Mouse (Mus musculus) hindbrain, embryonic 16.5 days (tissue): ENCODE results near the gene Elmod3. TPM values are rescaled to one million over a fixed set of nuclear protein-coding genes. Genes with fewer than 3 reads are reported as not detected.
A peak's percentile ranks its signal among the peaks of the same experiment; 100 is the strongest.

Experiments
- ATAC-seq: fragments of 200-750 bp; cut with Nextera tagmentation; 2 replicates; pipeline ENCODE4 v1.8.0; 2017; ENCODE audit warnings: moderate TSS enrichment, moderate library complexity
- H3K27ac ChIP-seq: fragments of 300-500 bp; sonication (generic); 2 replicates; pipeline ENCODE4 v1.5.1; 2014; ENCODE audit warnings: low read depth, mild to moderate bottlenecking, control low read depth, low read length, moderate library complexity
- H3K27me3 ChIP-seq: fragments of 300-500 bp; sonication (generic); replicated peaks from 2 replicates; pipeline ENCODE4 v1.6.1; 2014; ENCODE audit warnings: low read length; ENCODE audit not compliant: control insufficient read depth, insufficient read depth
- H3K36me3 ChIP-seq: fragments of 300-500 bp; sonication (generic); 2 replicates; pipeline ENCODE4 v1.6.1; 2014; ENCODE audit warnings: mild to moderate bottlenecking, low read length, moderate library complexity, mixed read lengths; ENCODE audit not compliant: control insufficient read depth, insufficient read depth
- H3K4me1 ChIP-seq: fragments of 300-500 bp; sonication (generic); 2 replicates; pipeline ENCODE4 v1.6.1; 2014; ENCODE audit warnings: low read depth, low read length; ENCODE audit not compliant: control insufficient read depth, insufficient read depth
- H3K4me2 ChIP-seq: fragments of 300-500 bp; sonication (generic); 2 replicates; pipeline ENCODE4 v1.6.1; 2014; ENCODE audit warnings: mild to moderate bottlenecking, low read length, control low read depth, moderate library complexity
- H3K4me3 ChIP-seq: fragments of 300-500 bp; sonication (generic); 2 replicates; pipeline ENCODE4 v1.5.1; 2014; ENCODE audit warnings: mild to moderate bottlenecking, low read length, control low read depth, moderate library complexity
- H3K9ac ChIP-seq: fragments of 300-500 bp; sonication (generic); 2 replicates; pipeline ENCODE4 v1.6.1; 2014; ENCODE audit warnings: low read depth, mild to moderate bottlenecking, control low read depth, low read length, moderate library complexity
- H3K9me3 ChIP-seq: fragments of 300-500 bp; sonication (generic); 2 replicates; pipeline ENCODE4 v1.6.1; 2014; ENCODE audit warnings: mild to moderate bottlenecking, low read length, moderate library complexity; ENCODE audit not compliant: control insufficient read depth
- WGBS: fragments of 180-500 bp; shearing (Covaris S2); extraction: QIAGEN DNeasy Blood & Tissue Kit; methylation state at CpG from one replicate; pipeline ENCODE4 v1.1.7; 2014; 5-methylcytosine and 5-hydroxymethylcytosine counted together
- polyA plus RNA-seq: library from polyadenylated mRNA; unstranded; fragments of >200 nt; fragmentation: Nextera tagmentation; extraction: Ambion mirVana; gene quantifications from 2 replicates; pipeline ENCODE4 v1.2.1, GENCODE M21; 2015

The Elmod3 gene
- polyA plus RNA-seq, 1 experiment from 2014 or later = 17.3 TPM

GRCm38 (mm10) chr6:72600771-72601170 is 2.6 kb upstream of the Elmod3 start:
- WGBS = 84% methylated on average over 12 of the region's 12 CpGs

GRCm38 (mm10) chr6:72600216-72600615 is 2.0 kb upstream of the Elmod3 start:
- Histone ChIP-seq H3K36me3 (no peaks in the 10 kb centered on the region; the same call in 1 of the 2 replicates), H3K4me1 (peaks cover 17% of the 10 kb centered on the region), H3K9me3 (no peaks in the 10 kb centered on the region), H3K27me3 (no peaks in the 10 kb centered on the region), H3K9ac (no peak overlapping the region), H3K4me2 (no peak overlapping the region), H3K27ac (no peak overlapping the region), H3K4me3 (no peak overlapping the region)
- ATAC-seq = no peak
- 76% methylated on average over 6 of the region's 6 CpGs for WGBS

More at GRCm38 (mm10) chr6:72600771-72601170, 2.6 kb upstream of the Elmod3 start:
- H3K9me3 ChIP-seq = no peaks in the 10 kb centered on the region
- no peak overlapping the region for H3K27ac ChIP-seq
- H3K36me3 ChIP-seq = peaks cover 4% of the 10 kb centered on the region
- H3K4me3 ChIP-seq = no peak overlapping the region
- peaks cover 17% of the 10 kb centered on the region for H3K4me1 ChIP-seq
- no peak overlapping the region for H3K4me2 ChIP-seq
- no peaks in the 10 kb centered on the region for H3K27me3 ChIP-seq
- no peak for ATAC-seq
- no peak overlapping the region for H3K9ac ChIP-seq

GRCm38 (mm10) chr6:72598791-72599557 is 761 bp upstream of the Elmod3 start:
- peak overlapping the region; percentile 87 for H3K4me2 ChIP-seq
- no peaks in the 10 kb centered on the region for H3K36me3 ChIP-seq
- H3K9me3 ChIP-seq = no peaks in the 10 kb centered on the region
- H3K4me1 ChIP-seq = peaks cover 17% of the 10 kb centered on the region
- H3K27me3 ChIP-seq = no peaks in the 10 kb centered on the region
- H3K9ac ChIP-seq = peak overlapping the region; percentile 69
- H3K27ac ChIP-seq = peak overlapping the region; percentile 69
- ATAC-seq = peak; percentile 34
- H3K4me3 ChIP-seq = peak overlapping the region; percentile 59
- 47% methylated on average over 12 of the region's 12 CpGs for WGBS

GRCm38 (mm10) chr6:72597083-72597874 is 934 bp downstream of the Elmod3 start:
- Histone ChIP-seq H3K27ac (peak overlapping the region; percentile 67; the same call in 1 of the 2 replicates), H3K36me3 (no peaks in the 10 kb centered on the region), H3K9ac (peak overlapping the region; percentile 69), H3K4me3 (peak overlapping the region; percentile 59), H3K9me3 (no peaks in the 10 kb centered on the region), H3K4me1 (peaks cover 17% of the 10 kb centered on the region), H3K27me3 (no peaks in the 10 kb centered on the region), H3K4me2 (peak overlapping the region; percentile 79)
- 43% methylated on average over 13 of the region's 13 CpGs for WGBS
- no peak for ATAC-seq

GRCm38 (mm10) chr6:72593914-72594313 is 4.3 kb downstream of the Elmod3 start:
- H3K36me3 ChIP-seq = no peaks in the 10 kb centered on the region
- no peak overlapping the region for H3K27ac ChIP-seq
- H3K9ac ChIP-seq = no peak overlapping the region
- peaks cover 14% of the 10 kb centered on the region for H3K4me1 ChIP-seq
- H3K9me3 ChIP-seq = no peaks in the 10 kb centered on the region
- ATAC-seq = no peak
- H3K4me2 ChIP-seq = no peak overlapping the region
- H3K27me3 ChIP-seq = no peaks in the 10 kb centered on the region
- H3K4me3 ChIP-seq = no peak overlapping the region
- WGBS = 70% methylated on average over 5 of the region's 5 CpGs

- WGBS = 78% methylated on average over 6 of the region's 6 CpGs
- H3K9me3 ChIP-seq = no peaks in the 10 kb centered on the region
- no peaks in the 10 kb centered on the region for H3K27me3 ChIP-seq
- H3K9ac ChIP-seq = no peak overlapping the region
- no peak overlapping the region for H3K4me2 ChIP-seq
- no peaks in the 10 kb centered on the region for H3K36me3 ChIP-seq
- no peak overlapping the region for H3K4me3 ChIP-seq
- peaks cover 11% of the 10 kb centered on the region for H3K4me1 ChIP-seq
- ATAC-seq = no peak
- H3K27ac ChIP-seq = no peak overlapping the region
Measured at GRCm38 (mm10) chr6:72593011-72593803, 5.0 kb downstream of the Elmod3 start.

- H3K27ac ChIP-seq = no peak overlapping the region
- no peaks in the 10 kb centered on the region for H3K27me3 ChIP-seq
- peaks cover 4% of the 10 kb centered on the region; the same call in 1 of the 2 replicates for H3K36me3 ChIP-seq
- H3K9ac ChIP-seq = no peak overlapping the region
- H3K9me3 ChIP-seq = no peaks in the 10 kb centered on the region
- H3K4me1 ChIP-seq = no peaks in the 10 kb centered on the region
- H3K4me2 ChIP-seq = no peak overlapping the region
- ATAC-seq = no peak
- no peak overlapping the region for H3K4me3 ChIP-seq
Measured at GRCm38 (mm10) chr6:72590111-72590510, 8.1 kb downstream of the Elmod3 start.

GRCm38 (mm10) chr6:72588307-72588706 is 9.9 kb downstream of the Elmod3 start:
- no peak overlapping the region for H3K4me2 ChIP-seq
- H3K27ac ChIP-seq = no peak overlapping the region
- H3K27me3 ChIP-seq = no peaks in the 10 kb centered on the region
- H3K4me1 ChIP-seq = no peaks in the 10 kb centered on the region
- H3K36me3 ChIP-seq = peaks cover 8% of the 10 kb centered on the region
- no peaks in the 10 kb centered on the region for H3K9me3 ChIP-seq
- H3K4me3 ChIP-seq = no peak overlapping the region
- H3K9ac ChIP-seq = no peak overlapping the region
- ATAC-seq = no peak

- H3K9me3 ChIP-seq = no peaks in the 10 kb centered on the region
- no peaks in the 10 kb centered on the region for H3K4me1 ChIP-seq
- WGBS = 66% methylated on average over 3 of the region's 3 CpGs
- no peak overlapping the region for H3K9ac ChIP-seq
- peaks cover 8% of the 10 kb centered on the region for H3K36me3 ChIP-seq
- H3K4me2 ChIP-seq = no peak overlapping the region
- H3K4me3 ChIP-seq = no peak overlapping the region
- no peaks in the 10 kb centered on the region for H3K27me3 ChIP-seq
- H3K27ac ChIP-seq = no peak overlapping the region
- ATAC-seq = no peak
Measured at GRCm38 (mm10) chr6:72586701-72587100, 11.5 kb downstream of the Elmod3 start.
